Mouse (Mus musculus): Measurements from ENCODE around the gene Olfr1410.

The Olfr1410 gene

GRCm38 (mm10) chr1:92605482-92605881 is at the start of gene Olfr1410:
TSS of gene Olfr1410 (plus strand) at chr1:92605782.
- no peak for ATAC-seq (ENCODE audit: low TSS enrichment)

GRCm38 (mm10) chr1:92571022-92571421 is 34.6 kb upstream of the Olfr1410 start, which contains the start of gene Olfr1413:
TSS of gene Olfr1413 (plus strand) at chr1:92571322.
- ATAC-seq (ENCODE audit: low TSS enrichment), result no peak

- no peak for ATAC-seq (ENCODE audit: low TSS enrichment)
These were observed 20.1 kb upstream of the Olfr1410 start, which contains the start of gene Olfr1412 for GRCm38 (mm10) chr1:92585479-92585878. TSS of gene Olfr1412 (plus strand) at chr1:92585779.

- ATAC-seq (ENCODE audit: low TSS enrichment), result no peak
These were observed 11.5 kb upstream of the Olfr1410 start, which contains the start of gene Olfr1411 for GRCm38 (mm10) chr1:92594111-92594510. TSS of gene Olfr1411 (plus strand) at chr1:92594411.

- no peak for ATAC-seq (ENCODE audit: low TSS enrichment)
These were observed 9.6 kb upstream of the Olfr1410 start for GRCm38 (mm10) chr1:92596019-92596418.

GRCm38 (mm10) chr1:92607711-92608110 is 2.1 kb downstream of the Olfr1410 start:
- ATAC-seq (ENCODE audit: low TSS enrichment), result no peak

- no peak for ATAC-seq (ENCODE audit: low TSS enrichment)
These were observed 5.4 kb downstream of the Olfr1410 start for GRCm38 (mm10) chr1:92611008-92611407.

GRCm38 (mm10) chr1:92613175-92613574 is 7.6 kb downstream of the Olfr1410 start:
- ATAC-seq (ENCODE audit: low TSS enrichment), result no peak

GRCm38 (mm10) chr1:92614516-92614915 is 8.9 kb downstream of the Olfr1410 start:
- no peak for ATAC-seq (ENCODE audit: low TSS enrichment)

- ATAC-seq (ENCODE audit: low TSS enrichment), result no peak
These were observed 10.5 kb downstream of the Olfr1410 start for GRCm38 (mm10) chr1:92616046-92616445.

GRCm38 (mm10) chr1:92617488-92617887 is 11.9 kb downstream of the Olfr1410 start, which contains the start of gene Olfr12:
TSS of gene Olfr12 (plus strand) at chr1:92617788.
- ATAC-seq (ENCODE audit: low TSS enrichment), result no peak

GRCm38 (mm10) chr1:92618360-92618759 is 12.8 kb downstream of the Olfr1410 start:
- ATAC-seq (ENCODE audit: low TSS enrichment), result no peak

- ATAC-seq (ENCODE audit: low TSS enrichment), result no peak
These were observed 22.6 kb downstream of the Olfr1410 start for GRCm38 (mm10) chr1:92628227-92628626.

- no peak for ATAC-seq (ENCODE audit: low TSS enrichment)
These were observed 26.6 kb downstream of the Olfr1410 start for GRCm38 (mm10) chr1:92632196-92632595.

- ATAC-seq (ENCODE audit: low TSS enrichment), result no peak
These were observed 27.4 kb downstream of the Olfr1410 start for GRCm38 (mm10) chr1:92632948-92633347.

- ATAC-seq (ENCODE audit: low TSS enrichment), result no peak
These were observed 28.1 kb downstream of the Olfr1410 start for GRCm38 (mm10) chr1:92633726-92634125.

GRCm38 (mm10) chr1:92634569-92634968 is 29.0 kb downstream of the Olfr1410 start:
- no peak for ATAC-seq (ENCODE audit: low TSS enrichment)

- no peak for ATAC-seq (ENCODE audit: low TSS enrichment)
These were observed 29.5 kb downstream of the Olfr1410 start for GRCm38 (mm10) chr1:92634976-92635599.

- no peak for ATAC-seq (ENCODE audit: low TSS enrichment)
These were observed 30.4 kb downstream of the Olfr1410 start for GRCm38 (mm10) chr1:92636015-92636414.

- no peak for ATAC-seq (ENCODE audit: low TSS enrichment)
These were observed 31.1 kb downstream of the Olfr1410 start for GRCm38 (mm10) chr1:92636676-92637075.

GRCm38 (mm10) chr1:92637501-92638172 is 32.1 kb downstream of the Olfr1410 start:
- no peak for ATAC-seq (ENCODE audit: low TSS enrichment)

GRCm38 (mm10) chr1:92638181-92638580 is 32.6 kb downstream of the Olfr1410 start:
- peak; percentile 75 for ATAC-seq (ENCODE audit: low TSS enrichment)

GRCm38 (mm10) chr1:92638736-92639135 is 33.2 kb downstream of the Olfr1410 start:
- no peak for ATAC-seq (ENCODE audit: low TSS enrichment)
